Mouse (Mus musculus): ENCODE measurements at regions not wholly inside any gene's neighbourhood (a gene's known extent, or its start where the extent isn't known, plus 50 kb on each side); places are given as distances from the start of the nearest gene placed in this dataset.

DNA sequence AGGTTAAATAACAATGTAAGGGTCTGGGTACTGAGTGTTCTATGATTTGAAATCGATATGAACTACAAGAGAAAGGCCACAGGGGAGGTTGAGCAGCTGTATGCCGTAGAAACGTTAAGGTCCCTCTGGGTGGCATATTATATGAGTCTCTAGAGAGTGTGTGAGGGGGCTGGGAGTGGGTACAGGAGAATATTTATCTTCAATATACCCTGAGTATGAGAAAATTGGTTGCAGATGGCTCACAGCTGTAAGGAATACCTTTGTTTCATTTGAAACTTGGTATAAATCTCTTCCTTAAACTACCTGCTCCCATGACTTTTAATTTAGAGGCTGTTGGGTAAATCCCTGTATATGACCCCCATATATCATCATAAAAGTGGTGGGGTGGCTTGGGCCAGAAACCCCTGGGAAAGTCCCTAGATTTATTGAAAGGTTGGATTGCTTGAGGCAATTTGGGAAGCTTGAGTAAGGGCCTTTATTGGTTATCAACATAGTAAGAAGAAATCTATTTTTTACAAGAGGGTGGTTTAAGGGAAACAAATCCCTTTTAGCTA is 128.7 kb upstream of the Prkg2 start:
- DNase-seq (ENCODE audit: low spot score in 2 of 2) = no peak

DNA sequence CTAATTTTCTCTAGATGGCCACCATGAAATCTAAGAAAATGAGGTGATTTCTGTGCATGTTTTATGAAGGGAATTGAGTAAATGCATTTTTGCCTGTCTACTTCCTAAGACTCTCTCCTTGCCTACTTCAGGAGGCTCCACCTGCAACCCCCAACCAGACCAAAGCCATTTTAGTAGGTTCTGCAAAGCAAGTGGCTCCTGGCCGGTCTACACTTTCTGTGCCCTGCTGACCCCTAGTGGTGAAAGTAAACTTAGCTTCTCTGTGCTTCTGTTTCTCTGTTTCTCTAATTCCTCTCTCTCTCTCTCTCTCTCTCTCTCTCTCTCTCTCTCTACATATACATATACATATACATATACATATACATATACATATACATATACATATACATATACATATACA is 120.8 kb upstream of the Prkg2 start:
- DNase-seq (ENCODE audit: low spot score in 2 of 2) = peak in 1 of 2 experiments; percentile 13

DNA sequence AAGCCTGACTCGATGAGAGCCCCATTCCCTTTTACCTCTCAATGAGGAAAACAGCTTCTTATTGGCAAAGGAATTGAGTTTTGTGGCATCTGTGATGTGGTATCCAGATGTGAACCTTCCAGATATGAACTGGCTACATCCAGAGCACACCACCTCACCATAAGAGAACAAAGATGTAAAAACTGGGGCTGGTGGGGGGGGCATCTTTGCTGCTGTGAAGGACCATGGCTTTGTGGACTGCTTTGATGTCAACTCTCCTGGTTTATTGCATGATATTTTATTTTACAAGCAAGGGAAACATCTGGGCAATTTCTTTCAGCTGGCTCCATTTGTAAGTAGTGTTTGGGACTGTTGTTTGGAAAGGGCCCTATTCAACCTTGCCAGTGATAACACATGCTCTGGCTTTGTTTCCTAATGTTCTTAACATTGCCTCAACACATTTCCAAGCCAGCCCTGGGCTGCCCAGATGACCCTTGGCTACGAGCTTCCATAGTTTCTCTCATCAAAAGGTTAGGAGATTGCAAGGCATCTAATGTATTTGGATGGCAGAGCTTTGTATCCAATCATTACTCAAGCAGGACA is 116.2 kb upstream of the Prkg2 start:
- DNase-seq (ENCODE audit: low spot score in 2 of 2) = no peak

DNA sequence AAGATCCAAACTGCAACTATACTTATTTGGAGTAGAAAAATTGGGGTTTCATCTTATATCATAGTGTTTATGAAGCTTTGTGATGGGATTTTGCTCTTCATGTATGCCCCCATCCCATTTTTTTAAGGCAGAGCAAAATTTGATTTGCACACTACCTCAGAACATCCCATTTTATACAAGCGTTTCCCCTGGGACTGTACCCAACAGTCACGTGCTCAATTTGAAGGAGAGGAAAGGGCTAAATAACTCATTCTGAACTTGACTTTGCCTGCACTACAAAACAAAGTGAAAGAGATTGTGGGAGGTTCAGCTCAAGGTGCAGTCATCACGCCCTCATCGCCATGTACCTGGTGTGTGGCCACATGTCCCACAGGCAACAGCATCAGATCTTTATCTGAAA is 115.1 kb upstream of the Prkg2 start:
- DNase-seq (ENCODE audit: low spot score in 2 of 2) = no peak

DNA sequence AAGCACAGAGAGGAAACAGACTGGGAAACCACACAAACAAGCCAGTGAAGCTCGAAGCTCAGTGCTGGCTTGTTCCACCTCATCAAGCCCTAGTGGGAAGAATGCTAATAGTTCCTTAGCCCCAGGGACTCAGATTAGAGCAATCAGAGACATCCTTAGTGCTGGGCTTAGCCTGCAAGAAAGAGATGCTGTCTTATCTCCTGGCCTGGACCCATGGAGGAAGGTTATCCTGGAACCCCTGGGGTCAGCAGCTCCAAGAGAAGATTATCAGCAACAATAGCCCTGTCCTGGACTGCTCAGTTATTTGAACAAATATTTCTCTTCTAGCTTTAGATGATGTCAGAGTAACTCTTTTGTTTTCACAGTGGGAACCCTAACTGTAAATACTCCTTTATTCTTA is 112.8 kb upstream of the Prkg2 start:
- DNase-seq (ENCODE audit: low spot score in 2 of 2) = no peak

DNA sequence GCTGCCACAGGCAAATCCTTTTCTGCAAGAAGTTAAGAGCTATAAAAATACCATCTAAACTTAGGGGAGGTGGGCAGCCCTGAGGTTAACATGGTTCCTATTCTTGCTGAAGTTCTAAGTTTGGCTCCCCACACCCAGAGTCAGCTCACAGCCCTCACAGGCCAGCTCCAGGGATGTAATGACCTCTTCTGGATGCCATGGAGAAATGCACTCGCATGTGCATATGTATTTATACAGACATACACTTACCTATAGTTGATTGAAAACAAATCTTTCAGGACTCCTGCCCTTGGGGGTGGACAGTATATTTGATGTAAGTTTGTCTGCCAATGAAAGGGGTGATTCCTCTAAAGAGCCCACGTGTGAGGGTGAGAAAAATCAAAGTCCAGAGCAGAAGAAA is 95.5 kb upstream of the Prkg2 start:
- DNase-seq (ENCODE audit: low spot score in 2 of 2) = no peak

DNA sequence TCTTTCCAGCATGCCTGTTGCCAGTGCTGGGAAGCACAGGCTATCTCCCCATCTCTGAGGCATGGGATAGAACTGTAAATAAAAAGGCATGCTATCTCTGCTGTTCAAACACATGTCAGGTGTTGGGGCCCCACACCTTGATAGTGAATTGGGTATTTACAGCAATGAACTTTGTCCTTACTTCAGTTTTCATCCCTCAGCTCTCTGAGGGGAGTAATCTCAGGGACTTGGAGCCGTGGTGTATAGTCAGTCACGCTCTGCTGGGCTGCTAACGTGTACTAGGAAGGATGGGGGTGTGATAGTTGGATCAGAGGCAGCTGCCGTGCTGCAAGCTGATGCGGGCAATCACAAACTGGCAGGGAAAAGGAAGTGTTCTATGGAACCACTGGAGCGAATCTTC is 91.5 kb upstream of the Prkg2 start:
- DNase-seq (ENCODE audit: low spot score in 2 of 2) = no peak

DNA sequence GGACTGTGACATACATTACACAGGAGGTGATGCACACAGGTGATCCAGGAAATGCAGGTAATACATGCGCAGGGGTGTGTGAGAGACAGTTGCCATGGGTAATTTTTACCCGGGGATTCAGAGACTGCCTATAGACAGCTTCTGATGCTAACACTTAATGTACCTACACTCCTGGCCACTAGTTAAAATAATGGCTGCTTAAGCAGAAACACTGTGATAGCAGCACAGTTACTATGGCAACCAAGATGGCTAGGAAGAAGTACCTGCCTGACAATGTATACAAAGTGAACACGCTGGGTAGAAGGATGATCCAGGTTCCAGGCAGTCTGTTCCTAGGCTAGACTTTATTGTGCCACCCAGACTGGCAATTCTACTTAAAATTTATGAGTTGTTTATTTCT is 88.3 kb upstream of the Prkg2 start:
- no peak for DNase-seq (ENCODE audit: low spot score in 2 of 2)

DNA sequence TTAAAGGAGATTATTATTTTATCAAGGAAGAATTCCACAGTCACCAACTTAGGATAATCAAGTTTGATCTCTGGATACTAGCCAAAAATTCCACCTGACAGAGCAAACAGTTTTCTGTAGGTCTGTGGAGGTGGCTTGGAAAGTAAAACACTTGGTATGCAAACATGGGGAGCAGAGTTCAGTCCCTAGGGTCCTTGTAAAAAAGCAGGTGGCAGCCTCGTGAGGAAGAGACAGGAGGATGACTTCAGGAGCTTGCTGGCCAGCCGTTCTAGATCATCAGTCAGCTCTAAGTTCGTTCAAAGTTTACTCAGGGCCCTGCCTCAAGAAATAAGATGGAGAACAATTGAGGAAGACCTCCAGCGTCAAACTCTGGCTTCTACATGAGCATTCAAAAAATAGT is 74.6 kb upstream of the Prkg2 start:
- no peak for DNase-seq (ENCODE audit: low spot score in 2 of 2)

DNA sequence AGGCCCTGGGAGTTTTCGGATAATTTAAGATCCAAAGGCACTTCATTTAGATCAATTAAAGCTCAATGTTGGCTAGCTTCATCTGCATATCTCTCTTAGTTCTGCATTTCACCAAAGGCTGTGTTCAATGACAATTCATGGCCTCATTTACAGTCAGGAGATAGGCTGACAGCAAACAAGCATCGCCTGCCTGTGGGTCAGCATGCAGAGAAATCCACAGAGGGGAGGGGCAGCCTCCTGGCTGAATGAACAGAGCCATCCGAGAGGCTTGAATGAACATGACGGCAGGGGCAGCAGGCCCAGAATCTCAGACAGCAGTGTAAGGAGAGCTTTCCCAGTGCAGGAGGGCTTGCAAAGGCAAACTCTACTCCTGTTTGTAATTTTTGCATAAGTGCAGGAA is 74.1 kb upstream of the Prkg2 start:
- DNase-seq (ENCODE audit: low spot score in 2 of 2) = no peak

DNA sequence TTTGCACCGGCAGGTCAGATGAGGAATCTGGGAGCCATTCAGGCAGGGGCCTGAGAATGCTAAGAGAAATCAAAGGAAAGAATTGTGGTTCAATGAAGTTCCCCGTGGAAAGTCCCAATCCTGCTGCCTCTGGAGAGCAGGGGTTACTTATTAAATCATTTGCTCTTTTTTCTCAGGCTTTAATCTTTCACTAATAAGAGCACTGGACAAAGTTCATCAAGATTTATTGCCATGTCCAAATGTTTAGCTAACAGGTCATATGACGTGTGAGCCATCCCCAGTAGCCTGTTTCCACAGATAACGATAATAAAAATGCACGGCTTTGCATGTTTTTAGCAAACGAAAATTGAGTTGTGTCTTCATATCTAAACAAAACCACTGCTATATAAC is 62.6 kb upstream of the Prkg2 start:
- no peak for DNase-seq (ENCODE audit: low spot score in 2 of 2)

DNA sequence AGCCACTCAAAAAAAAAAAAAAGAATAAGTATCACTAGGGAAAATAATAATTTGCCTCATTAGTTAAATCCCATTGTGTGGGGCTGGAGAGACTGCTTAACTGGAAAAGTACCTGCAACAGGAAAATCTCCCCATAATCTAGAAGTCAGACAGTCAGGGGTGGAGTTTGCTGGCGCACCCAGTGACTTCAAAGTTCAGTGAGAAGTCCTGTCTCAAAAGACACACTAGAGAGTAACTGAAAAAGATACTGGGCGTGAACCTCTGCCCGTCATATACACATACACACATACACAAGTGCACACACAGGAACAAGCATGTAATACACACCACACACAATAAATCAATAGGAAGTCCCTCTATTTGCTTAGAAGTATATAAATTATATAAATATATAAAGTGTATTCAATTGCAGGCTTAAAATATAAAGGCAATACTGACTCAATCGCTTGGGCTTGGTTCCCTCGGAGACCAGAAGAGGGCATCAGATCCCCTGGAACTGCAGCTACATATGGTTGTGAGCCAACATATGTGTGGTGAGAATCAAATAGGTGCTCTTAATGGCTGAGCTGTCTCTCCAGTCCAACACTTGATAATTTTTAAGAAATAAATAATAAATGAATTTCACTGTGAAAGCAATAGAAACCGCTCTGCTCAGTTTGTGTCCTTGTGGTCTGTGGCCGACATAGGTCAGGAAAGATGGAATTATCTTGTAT is 62.0 kb upstream of the Prkg2 start:
- no peak for DNase-seq (ENCODE audit: low spot score in 2 of 2)

Data from right cerebral cortex, postnatal 36 days (tissue).